Mouse (Mus musculus) urinary bladder, adult 18-20 months (tissue): ENCODE results near the gene Cpsf6.

ENCODE experiments used
- DNase-seq, 2 experiments: peaks; one replicate each; pipeline ENCODE4 v3.0.0; 2022; ENCODE audit warnings: low spot score in 2 of 2, mixed read lengths in 2 of 2

The Cpsf6 gene

DNA sequence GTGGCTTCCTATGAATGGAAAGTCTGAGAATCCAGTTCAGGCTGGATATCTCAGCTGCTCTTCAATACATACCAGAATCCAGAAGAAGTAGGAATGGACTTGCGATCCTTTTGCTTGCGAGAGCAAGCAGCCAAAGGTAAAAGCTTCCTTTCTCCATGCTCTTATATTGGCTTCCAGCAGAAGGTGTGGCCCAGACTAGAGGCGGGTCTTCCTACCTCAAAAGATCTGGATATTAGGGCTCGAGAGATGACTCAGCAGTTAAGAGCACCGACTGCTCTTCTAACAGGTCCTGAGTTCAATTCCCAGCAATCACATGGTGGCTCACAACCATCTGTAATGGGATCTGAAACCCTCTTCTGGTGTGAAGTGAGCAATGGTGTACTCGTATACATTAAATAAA lies at the start of gene Cpsf6:
Gene Cpsf6 (minus strand): TSS at position 108 of the 400 bp plus-strand sequence.
- no peak for DNase-seq

- DNase-seq: no peak
Observed at GRCm38 (mm10) chr10:117426615-117426969, 46.8 kb upstream of the Cpsf6 start.

GRCm38 (mm10) chr10:117425907-117426614 lies 46.2 kb upstream of the Cpsf6 start:
- no peak for DNase-seq

DNA sequence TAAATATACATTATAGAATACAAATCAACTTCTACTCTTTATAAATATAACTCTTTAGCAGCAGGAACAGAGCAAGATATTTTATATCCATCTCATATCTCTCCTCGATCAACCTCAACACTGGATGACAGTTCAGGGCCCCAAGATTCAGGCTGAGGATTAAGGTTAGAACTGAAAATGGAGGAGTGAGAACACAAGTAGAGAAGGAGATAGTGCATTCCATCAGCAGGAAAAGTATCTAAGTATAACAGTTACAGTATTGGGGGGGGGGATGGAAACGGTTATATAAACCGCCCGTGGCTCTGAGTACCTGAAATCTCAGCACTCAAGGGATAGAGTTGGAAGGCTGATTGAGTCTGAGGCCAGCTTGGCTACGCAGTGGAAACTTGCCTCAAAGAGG lies 45.2 kb upstream of the Cpsf6 start:
- no peak for DNase-seq

- no peak for DNase-seq
Observed at GRCm38 (mm10) chr10:117424146-117424905, 44.5 kb upstream of the Cpsf6 start.

GRCm38 (mm10) chr10:117423025-117424002 lies 43.5 kb upstream of the Cpsf6 start:
- no peak for DNase-seq

GRCm38 (mm10) chr10:117422174-117422808 lies 42.5 kb upstream of the Cpsf6 start:
- no peak for DNase-seq

DNA sequence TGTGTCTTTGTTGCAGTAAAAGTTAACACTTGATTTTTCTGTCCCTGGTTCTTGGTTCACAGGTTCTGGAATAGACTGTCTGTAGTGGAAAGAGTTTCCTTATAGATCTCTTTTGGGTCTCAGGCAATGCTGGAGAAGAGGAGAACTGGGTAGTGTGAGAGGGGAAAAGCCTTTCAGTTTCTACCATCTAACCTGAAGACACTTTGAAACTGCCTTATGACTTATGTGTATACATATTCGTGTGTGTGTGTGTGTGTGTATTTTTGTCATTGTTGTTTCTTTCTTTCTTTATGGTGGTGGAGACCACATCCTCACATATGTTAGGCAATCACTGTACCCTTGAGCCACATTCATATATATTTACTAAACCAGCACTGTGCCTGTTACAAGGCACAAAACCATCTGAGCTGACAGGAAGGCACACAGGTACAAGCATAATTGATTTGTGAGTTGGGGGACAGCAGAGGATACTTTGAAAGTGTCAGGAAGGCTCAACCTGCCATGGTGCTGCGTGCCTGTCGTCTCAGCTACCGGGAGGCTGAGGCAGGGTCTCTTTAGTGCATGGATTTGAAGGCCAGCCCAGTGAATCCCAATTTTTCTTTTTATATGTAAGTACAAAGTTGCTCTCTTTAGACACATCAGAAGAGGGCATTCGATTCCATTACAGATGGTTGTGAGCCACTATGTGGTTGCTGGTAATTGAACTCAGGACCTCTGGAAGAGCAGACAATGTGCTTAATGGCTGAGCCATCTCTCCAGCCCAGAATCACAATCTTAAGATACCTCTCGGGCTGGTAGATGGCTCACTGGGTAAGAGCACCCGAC lies 41.7 kb upstream of the Cpsf6 start:
- DNase-seq: no peak

DNA sequence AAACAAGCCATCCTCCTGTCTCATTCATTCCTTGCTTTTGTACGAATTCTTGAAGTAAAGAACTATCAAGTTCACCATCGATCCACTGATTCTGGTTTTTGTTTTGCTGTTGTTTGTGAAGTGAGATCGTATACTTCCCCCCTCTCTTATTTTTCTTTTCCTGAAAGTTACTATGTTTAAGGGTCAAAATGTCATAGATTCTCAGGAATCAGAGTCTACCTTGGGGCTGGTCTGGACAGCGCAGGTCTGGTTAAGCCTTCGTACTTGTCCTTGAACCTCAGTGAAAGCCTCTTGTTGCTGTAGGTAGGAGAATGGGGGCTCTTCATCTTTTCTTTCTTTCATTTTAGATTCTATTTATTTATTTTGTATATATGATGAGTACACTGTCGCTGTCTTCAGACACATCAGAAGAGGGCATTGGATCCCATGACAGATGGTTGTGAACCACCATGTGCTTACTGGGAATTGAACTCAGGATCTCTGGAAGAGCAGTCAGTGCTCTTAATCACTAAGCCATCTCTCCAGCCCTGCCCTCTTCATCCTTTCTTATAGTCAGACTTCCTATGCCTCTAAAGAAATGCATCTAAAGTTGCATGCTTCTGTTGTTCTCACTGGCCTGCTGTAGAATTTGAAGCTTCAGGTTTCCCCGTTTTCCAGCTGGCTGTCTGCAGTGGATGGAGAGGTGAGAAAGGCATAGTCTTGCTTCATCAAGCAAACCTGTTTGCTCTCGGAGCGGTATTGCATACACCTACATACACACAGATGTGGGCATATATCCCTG lies 40.9 kb upstream of the Cpsf6 start:
- no peak for DNase-seq

- DNase-seq: no peak
Observed at GRCm38 (mm10) chr10:117419577-117420290, 39.9 kb upstream of the Cpsf6 start.

DNA sequence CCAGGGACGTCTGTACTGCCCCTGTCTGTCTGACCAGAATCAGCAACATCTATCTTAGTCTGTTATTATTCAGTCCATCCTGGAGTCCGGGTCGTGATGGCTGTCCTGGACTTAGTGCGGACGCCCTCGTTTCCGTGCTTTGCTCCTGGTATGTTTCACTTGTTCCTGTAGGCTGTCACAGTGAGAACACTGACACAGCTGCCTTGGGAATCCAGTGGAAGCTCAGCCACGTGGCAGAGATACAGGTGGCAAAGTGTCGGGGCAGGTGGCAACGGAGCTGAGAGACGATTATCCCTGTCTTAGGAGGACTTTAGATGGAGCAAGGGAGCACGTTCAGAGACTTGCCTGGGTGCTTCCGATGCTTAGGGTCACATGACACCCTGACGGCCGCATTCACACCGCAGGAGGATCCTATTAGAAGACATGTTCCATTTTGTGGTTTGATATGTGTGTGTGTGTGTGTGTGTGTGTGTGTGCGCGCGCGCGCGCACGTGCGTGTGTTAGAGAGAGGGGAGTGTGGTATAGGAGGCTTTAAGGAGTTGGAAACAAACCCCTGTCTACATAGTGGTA lies 38.9 kb upstream of the Cpsf6 start:
- no peak for DNase-seq

DNA sequence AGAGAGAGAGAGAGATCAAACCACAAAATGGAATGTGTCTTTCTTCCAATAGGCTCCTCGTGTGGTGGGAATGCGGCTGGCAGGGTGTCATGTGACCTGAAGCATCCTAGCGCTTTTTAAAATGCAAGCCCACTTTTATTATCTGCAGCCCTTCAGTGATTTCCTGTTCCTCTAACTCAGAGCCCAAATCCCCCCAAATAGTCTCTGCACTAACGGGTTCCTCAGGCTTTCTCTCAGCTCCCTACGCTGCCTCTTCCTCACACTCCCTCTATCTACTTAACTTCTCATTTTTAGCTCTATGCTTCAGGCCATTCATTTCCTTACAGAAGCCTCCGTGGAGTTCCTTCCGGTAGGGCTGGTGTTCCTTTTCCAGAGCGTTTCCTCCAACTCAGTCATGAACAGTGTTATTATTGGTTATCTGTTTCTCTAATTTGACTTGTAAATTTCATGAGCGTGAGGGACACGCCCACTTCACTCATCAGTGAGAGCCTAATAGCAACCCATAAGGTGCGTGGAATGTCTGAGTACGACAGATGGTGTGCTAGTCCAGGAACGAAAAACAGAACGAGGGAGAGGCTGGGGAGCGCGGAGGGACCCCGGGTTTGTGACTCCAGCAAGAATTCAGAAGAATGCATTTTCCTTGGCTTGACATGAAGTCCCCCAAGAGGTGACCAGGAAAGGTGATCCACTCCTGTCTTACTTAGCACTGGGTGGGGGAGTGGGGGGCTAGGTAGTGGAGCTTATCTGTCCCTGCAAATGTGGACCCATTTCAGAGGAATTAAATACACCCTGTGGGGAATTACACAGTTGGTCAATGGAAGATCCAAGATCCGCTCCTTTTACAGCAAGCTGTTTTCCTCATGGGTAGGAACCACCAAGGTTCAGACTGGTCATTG lies 38.2 kb upstream of the Cpsf6 start:
- no peak for DNase-seq

DNA sequence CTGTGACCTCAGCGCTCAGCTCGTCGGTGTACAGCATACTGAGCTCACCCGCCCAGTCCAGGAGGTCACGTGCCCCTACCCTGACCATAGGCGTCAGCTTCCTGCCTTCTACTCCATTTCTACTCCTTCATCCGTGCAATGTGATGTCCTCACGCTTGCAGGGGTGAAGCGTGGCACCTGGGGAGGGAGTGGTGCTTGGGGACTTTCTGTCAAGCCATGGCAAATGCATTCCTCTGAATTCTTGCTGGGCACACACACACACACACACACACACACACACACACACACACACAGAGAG lies 37.6 kb upstream of the Cpsf6 start:
- DNase-seq: no peak

DNA sequence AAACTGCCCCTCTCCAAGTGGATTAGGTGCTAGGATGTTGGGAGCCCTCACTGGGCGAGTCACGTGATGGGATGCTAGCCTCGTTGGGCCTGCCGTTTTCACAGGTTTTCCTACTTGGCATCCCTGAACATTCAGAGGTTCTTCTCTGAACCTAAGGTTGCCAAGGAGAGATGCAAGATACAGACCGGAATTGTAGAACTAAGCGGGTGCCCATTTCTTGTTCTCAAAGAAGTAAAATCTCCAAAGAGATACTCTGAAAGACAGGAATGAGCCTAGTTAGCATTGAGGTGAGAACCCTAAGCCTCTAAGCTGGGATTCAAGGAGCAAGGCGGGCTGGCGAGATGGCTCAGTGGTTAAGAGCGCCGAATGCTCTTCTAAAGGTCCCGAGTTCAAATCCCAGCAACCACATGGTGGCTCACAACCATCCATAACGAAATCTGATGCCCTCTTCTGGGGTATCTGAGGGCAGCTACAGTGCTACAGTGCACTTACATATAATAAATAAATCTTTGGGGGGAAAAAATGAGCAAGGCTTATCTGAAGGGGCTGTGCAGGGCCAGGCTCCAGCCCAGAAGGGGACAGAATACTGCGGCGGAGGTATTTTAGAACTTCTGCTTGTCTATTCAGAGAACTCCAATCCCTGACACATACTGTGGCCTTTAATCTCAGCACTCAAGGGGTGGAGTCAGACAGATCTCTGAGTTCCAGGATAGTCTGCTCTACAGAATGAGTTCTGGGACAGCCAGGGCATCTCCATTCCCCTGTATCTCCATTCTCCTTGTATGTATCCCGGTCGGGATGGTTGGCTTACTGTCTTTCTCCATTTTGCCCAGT lies 37.0 kb upstream of the Cpsf6 start:
- DNase-seq: no peak

GRCm38 (mm10) chr10:117416095-117416494 lies 36.3 kb upstream of the Cpsf6 start:
- DNase-seq: no peak

- DNase-seq: no peak
Observed at GRCm38 (mm10) chr10:117415364-117416057, 35.7 kb upstream of the Cpsf6 start.

- DNase-seq: no peak
Observed at GRCm38 (mm10) chr10:117414726-117415125, 34.9 kb upstream of the Cpsf6 start.
